Mouse (Mus musculus): ENCODE data around the gene Cnbp. TPM values are rescaled to one million over a fixed set of nuclear protein-coding genes. Genes with fewer than 3 reads are reported as not detected.

Cnbp gene
- polyA plus RNA-seq, 1 experiment, result 169 TPM

DNA sequence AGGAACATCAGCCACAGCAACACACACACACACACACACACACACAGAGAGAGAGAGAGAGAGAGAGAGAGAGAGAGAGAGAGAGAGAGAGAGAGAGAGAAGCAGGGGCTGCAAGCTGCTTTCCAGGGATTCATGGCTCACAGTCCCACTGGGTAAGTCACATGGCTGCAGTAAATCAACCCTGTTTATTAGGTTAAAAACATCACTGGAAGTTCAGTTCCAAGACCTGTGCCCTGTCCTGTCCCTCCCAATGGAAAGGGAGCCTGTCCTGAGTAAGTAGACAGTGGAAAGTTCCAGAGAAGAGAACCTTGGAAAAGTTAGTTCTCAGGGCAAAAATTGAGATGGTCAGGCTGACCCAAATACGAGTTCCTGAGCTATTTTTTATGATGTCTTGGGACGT lies 53.6 kb downstream of the Cnbp start:
- no peak for TF ChIP-seq CTCF (IDR thresholded peaks at IDR 0.05; ENCODE audit: low read depth, low read length)
- no peak for TF ChIP-seq POLR2A (IDR thresholded peaks at IDR 0.05; ENCODE audit: borderline replicate concordance, low read depth, low read length)
- Histone ChIP-seq H3K27ac (ENCODE audit: insufficient read depth, low read depth, low read length) (no peak overlapping the region), H3K4me3 (ENCODE audit: insufficient read depth, low read length) (no peak overlapping the region), H3K4me1 (ENCODE audit: control insufficient read depth, insufficient read depth, low read length) (peaks cover 5% of the 10 kb centered on the region)

DNA sequence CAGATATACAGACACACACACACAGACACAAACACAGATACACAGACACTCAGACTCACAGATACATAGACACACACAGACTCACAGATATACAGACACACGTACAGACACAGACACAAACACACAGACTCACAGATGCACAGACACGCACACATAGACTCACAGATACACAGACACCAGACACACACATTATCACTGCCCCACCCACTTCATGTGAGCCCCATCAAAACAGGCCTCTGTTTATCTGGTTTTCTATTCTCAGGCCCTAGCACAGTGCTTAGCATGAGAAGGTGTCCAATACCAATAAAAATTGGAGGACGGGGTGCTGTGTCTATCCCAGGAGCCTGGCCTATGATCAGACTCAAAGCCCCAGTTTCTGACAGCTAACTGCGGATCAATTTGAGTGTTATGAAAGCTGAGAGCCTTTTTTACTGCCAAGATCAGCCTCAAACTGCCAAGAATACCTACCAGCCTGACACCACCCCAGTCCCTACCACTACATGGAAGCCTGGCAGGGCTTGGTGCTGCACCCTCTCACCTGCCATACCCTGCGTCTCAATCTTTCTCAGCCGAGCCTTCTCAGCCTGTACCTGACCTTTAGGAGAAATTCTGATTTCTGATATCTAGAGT lies 54.5 kb downstream of the Cnbp start:
- no peak overlapping the region for H3K27ac ChIP-seq (ENCODE audit: insufficient read depth, low read depth, low read length)

DNA sequence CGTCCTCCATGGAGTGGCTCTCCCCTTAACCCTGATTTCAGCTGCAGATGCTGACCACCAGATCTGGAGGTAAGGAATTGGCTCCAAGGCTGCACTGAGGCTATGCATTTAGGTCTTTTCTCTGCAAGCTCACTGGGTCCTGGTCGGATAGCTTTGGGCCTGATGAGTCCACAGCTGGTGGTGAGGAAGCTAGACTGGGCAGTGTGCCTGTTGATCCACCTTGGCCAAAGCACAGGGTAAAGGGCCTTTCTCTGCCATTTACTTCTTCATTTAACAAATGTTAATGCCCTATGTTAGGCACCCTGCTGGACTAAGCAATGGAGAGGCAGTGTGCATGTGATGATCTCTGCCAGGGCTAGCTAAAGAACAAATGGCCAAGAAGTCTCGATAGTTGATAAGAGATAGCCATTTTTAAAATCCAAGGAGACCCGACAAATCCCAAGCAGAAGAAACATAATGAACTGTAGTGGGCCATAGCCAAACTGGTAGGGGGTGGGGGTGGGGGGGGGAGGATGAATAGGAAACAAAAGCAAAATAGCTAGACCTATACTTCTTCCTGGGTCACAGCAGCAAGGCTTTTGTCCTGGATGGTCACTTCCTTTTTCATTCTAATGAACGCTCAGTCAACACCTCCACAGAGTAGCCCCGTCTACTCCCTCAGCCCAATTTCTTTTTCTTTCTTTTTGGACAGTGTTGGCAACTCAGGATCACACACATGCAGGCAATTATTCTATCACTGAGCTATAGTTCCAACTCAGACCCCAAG lies 55.3 kb downstream of the Cnbp start:
- Histone ChIP-seq H3K27ac (ENCODE audit: insufficient read depth, low read depth, low read length) (no peak overlapping the region), H3K4me1 (ENCODE audit: control insufficient read depth, insufficient read depth, low read length) (peaks cover 2% of the 10 kb centered on the region; the same call in 1 of the 2 replicates), H3K4me3 (ENCODE audit: insufficient read depth, low read length) (no peak overlapping the region)
- TF ChIP-seq POLR2A (IDR thresholded peaks at IDR 0.05; ENCODE audit: borderline replicate concordance, low read depth, low read length) (no peak), CTCF (IDR thresholded peaks at IDR 0.05; ENCODE audit: low read depth, low read length) (no peak)

More for the DNA sequence above, 54.5 kb downstream of the Cnbp start:
- H3K4me3 ChIP-seq (ENCODE audit: insufficient read depth, low read length), result no peak overlapping the region
- no peak for TF ChIP-seq POLR2A (IDR thresholded peaks at IDR 0.05; ENCODE audit: borderline replicate concordance, low read depth, low read length)
- no peak for TF ChIP-seq CTCF (IDR thresholded peaks at IDR 0.05; ENCODE audit: low read depth, low read length)
- H3K4me1 ChIP-seq (ENCODE audit: control insufficient read depth, insufficient read depth, low read length), result peaks cover 2% of the 10 kb centered on the region; the same call in 1 of the 2 replicates

DNA sequence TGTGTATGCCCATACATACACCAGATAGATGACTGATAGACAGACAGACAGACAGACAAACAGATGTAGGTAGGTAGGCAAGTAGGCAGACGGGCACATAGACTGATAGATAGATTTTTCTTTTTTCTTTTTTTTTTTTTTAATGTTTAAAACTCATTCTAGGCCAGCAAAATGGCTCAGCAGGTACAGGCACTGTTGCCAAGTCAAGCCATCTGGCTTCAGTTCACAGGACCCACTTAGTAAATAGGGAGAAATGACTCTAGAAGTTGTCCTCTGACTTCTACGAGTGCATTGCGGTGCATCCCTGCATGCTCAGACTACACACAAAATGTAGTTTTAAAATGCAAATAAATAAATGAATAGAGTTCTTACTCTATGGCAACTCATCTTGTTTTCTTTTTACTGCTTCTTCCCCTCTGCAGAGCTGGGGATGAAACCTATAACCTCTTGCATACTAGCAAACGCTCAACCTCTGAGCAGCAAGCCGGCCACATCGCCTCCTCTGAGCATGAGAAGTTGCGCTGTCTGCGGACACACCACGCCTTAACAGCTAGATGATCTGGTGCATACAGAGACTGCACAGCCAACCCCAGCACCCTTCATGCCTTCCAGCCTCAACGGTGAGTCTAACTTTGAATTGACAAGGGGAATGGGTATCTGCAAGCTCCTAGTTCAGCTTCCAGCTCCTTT lies 56.9 kb downstream of the Cnbp start:
- no peak for TF ChIP-seq POLR2A (IDR thresholded peaks at IDR 0.05; ENCODE audit: borderline replicate concordance, low read depth, low read length)
- TF ChIP-seq CTCF (IDR thresholded peaks at IDR 0.05; ENCODE audit: low read depth, low read length), result no peak
- Histone ChIP-seq H3K27ac (ENCODE audit: insufficient read depth, low read depth, low read length) (no peak overlapping the region), H3K4me3 (ENCODE audit: insufficient read depth, low read length) (no peak overlapping the region), H3K4me1 (ENCODE audit: control insufficient read depth, insufficient read depth, low read length) (peaks cover 13% of the 10 kb centered on the region)

Other genes with a start within 250 kb of the Cnbp start
- 8.2 and 9.5 TPM in 2 replicates for gene Aplf, start 178.9 kb downstream of the Cnbp start, polyA plus RNA-seq (2012; ENCODE audit: insufficient read depth, insufficient read length, missing spikeins)
- not detected in 2 replicates for gene Efcc1, start 120.2 kb downstream of the Cnbp start, polyA plus RNA-seq (2012; ENCODE audit: insufficient read depth, insufficient read length, missing spikeins)
- not detected in 2 replicates for gene Gp9, start 73.0 kb downstream of the Cnbp start, polyA plus RNA-seq (2012; ENCODE audit: insufficient read depth, insufficient read length, missing spikeins)
- gene Rab43, start 38.9 kb downstream of the Cnbp start, polyA plus RNA-seq (2012; ENCODE audit: insufficient read depth, insufficient read length, missing spikeins), result 78.0 and 91.8 TPM in 2 replicates
- 7.9 and 10.0 TPM in 2 replicates for gene Gm45140, start 15.3 kb downstream of the Cnbp start, polyA plus RNA-seq (2012; ENCODE audit: insufficient read depth, insufficient read length, missing spikeins)
- 38.3 and 44.8 TPM in 2 replicates for gene Isy1, start 12.3 kb downstream of the Cnbp start, polyA plus RNA-seq (2012; ENCODE audit: insufficient read depth, insufficient read length, missing spikeins)
- gene Copg1, start 36.7 kb upstream of the Cnbp start, polyA plus RNA-seq (2012; ENCODE audit: insufficient read depth, insufficient read length, missing spikeins), result 49.5 and 51.7 TPM in 2 replicates
- gene Hmces, start 62.8 kb upstream of the Cnbp start, polyA plus RNA-seq (2012; ENCODE audit: insufficient read depth, insufficient read length, missing spikeins), result 20.0 and 21.2 TPM in 2 replicates
- gene H1fx, start 130.5 kb upstream of the Cnbp start, polyA plus RNA-seq (2012; ENCODE audit: insufficient read depth, insufficient read length, missing spikeins), result 0.91 and 1.1 TPM in 2 replicates
- 475 and 476 TPM in 2 replicates for gene Rab7, start 194.2 kb upstream of the Cnbp start, polyA plus RNA-seq (2012; ENCODE audit: insufficient read depth, insufficient read length, missing spikeins)
- gene Rpn1, start 233.4 kb upstream of the Cnbp start, polyA plus RNA-seq (2012; ENCODE audit: insufficient read depth, insufficient read length, missing spikeins), result 148 and 185 TPM in 2 replicates

Data from bone marrow macrophage, adult 2 months (primary cell).